Mouse (Mus musculus): ENCODE measurements around the gene Zdhhc18. TPM values are rescaled to one million over a fixed set of nuclear protein-coding genes. Genes with fewer than 3 reads are reported as not detected.

The Zdhhc18 gene
- polyA plus RNA-seq, 1 experiment from 2014 or later: 1.9 TPM

DNA sequence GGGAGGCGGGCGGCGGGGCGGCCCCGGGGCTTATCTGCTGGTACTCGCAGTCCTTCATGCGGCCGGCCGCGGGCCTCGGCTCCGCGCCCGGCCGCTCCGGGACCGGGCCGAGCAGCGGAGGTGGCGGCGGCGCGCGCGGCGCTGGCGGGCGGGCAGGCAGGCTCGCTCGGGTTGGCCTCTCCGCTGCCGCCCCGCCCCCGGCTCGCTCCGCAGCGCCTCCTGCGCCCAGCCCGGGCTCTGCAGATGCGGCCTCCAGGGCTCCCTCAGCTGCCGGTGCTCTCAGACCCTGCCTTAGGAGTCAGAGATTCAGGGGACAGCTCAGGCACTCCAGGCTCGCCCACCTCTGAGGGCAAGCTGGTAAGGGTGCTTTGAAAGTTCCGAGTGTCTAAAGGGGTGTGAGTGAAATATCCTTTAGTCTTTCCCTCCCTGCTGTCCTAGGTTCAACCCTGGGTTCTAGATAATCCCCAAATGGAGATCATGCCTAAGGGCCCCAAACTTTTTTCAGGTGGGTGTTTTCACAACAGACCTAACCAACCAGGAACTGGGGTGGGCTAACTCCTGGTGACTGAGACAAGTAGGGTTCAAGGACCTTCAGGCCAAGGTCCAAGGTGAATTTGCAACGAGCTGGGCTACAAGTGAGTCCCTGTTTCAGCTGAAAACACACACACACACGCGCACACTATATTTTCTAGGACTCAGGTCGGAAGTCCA lies 16.5 kb downstream of the Zdhhc18 start:
- peaks cover 34% of the 10 kb centered on the region for H3K4me1 ChIP-seq (replicated peaks)
- peak overlapping the region; percentile 90 for H3K4me3 ChIP-seq
- H3K27me3 ChIP-seq (ENCODE audit: insufficient read depth, poor library complexity, severe bottlenecking): no peaks in the 10 kb centered on the region
- DNase-seq (ENCODE audit: low spot score): peak; percentile 86
- no peaks in the 10 kb centered on the region for H3K9me3 ChIP-seq
- H3K36me3 ChIP-seq: no peaks in the 10 kb centered on the region
- peak overlapping the region; percentile 90 for H3K27ac ChIP-seq
- WGBS: 8% methylated on average over 47 of the region's 47 CpGs

DNA sequence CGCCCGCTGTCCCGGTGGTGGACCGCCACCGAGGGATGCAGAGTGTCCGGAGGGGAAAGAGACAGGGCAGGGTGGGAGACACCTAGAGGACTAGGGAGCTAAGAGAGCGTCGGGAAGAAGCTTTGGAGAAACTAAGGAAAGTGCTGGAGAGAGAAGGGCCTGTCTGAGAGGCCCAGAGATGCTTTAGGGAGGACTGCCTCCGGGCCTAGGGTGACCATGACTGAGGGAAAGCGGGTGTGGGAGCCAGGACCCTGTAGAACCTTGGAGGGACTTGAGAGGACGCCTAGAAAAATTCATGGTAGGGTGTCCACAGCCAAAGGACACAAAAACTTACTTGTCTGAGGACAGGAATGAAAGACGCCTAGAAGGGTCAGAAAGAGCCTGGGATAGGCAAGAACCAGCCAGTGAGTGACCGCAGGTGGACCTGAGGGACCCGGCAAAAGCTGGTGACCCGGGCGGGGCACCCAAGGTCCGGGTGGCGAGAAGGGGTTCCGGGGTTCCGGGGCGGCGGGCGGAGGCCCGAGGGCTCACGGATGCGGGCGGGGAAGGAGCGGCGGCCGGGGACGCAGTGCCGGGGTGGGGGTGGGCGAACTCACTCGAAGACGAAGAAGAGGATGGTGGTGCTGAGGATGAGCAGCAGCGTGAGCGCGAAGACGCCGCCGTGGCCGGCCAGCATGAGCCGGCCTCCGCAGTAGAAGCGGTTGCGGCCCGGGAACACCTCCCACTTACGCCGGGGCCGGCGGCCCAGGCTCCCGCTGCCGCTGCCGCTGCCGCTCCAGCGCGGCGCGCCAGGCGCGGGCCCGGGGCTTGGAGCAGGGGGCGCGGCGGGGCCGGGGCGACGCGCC lies 17.2 kb downstream of the Zdhhc18 start:
- no peaks in the 10 kb centered on the region for H3K27me3 ChIP-seq (ENCODE audit: insufficient read depth, poor library complexity, severe bottlenecking)
- peak overlapping the region; percentile 90 for H3K4me3 ChIP-seq
- H3K9me3 ChIP-seq: no peaks in the 10 kb centered on the region
- no peaks in the 10 kb centered on the region for H3K36me3 ChIP-seq
- WGBS: 4% methylated on average over 64 of the region's 69 CpGs
- peak; percentile 10 for DNase-seq (ENCODE audit: low spot score)
- peaks cover 34% of the 10 kb centered on the region for H3K4me1 ChIP-seq (replicated peaks)
- H3K27ac ChIP-seq: peak overlapping the region; percentile 90

DNA sequence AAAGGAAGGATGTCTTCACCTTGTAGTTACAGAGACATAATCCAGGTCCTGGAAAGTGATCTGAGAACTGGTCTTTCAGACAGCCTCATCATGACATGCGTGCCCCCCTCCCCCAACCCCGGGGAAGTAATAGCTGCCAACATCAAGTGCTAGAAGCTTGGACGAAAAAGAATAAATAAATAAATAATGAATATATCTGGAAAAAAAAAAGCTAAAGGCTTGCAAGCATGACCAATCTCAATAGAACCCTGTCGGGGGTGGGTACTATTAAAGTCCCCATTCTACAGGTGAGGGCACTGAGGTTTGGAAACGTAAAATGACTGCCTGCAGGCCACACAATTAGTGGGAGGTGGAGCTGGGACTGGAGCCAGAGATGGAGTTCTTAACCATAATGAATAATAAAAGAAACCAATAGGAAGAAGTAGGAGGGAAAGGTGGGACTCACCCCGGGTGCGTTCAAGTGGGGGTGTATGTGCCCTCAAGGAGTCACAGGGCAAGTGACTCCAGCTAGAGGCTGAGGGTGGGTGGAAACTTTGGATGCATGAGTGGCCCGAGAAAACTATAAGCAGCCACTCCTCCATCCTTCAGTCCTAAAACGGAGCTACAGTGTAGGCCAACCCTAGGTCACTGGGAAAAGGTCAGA lies 18.1 kb downstream of the Zdhhc18 start:
- Histone ChIP-seq H3K36me3 (peaks cover 3% of the 10 kb centered on the region), H3K9me3 (no peaks in the 10 kb centered on the region), H3K4me1 (replicated peaks) (peaks cover 36% of the 10 kb centered on the region), H3K27ac (peak overlapping the region; percentile 90), H3K27me3 (ENCODE audit: insufficient read depth, poor library complexity, severe bottlenecking) (no peaks in the 10 kb centered on the region), H3K4me3 (peak overlapping the region; percentile 90)
- WGBS: 44% methylated on average over 9 of the region's 9 CpGs
- no peak for DNase-seq (ENCODE audit: low spot score)

DNA sequence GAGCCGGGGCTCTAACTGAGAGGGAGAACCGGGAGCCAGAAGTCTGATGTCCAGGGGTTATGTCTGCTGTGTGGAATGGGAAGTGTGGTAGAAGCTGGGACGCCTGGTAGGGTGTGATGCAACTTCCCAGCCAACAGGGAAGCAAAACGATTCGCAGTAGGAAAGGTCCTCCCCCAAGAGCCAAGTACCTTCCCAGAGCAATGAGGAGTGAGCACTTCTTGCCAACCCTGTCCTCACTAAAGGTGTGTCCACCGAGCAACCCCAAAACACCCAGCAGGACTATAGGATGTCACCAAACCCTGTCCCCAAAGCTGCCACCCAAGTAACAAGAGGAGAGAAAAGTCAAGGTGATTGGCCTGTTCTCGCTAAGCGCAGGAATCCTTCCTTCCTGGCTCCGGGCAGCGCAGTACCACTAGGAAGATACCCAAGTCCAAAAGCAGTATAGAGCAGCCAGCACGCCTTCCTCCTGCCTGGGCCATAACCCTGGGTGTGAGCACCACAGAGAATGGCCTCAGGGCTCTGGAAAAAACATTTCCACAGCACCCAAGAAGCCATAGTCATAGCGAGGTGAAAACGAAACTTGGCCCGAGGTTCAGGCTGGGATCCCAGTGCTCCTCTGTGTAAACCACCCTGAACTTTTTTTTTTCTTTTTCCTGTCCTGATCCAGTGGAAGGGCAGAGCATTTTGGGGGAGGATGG lies 18.7 kb downstream of the Zdhhc18 start:
- Histone ChIP-seq H3K27me3 (ENCODE audit: insufficient read depth, poor library complexity, severe bottlenecking) (no peaks in the 10 kb centered on the region), H3K36me3 (peaks cover 10% of the 10 kb centered on the region), H3K4me1 (replicated peaks) (peaks cover 42% of the 10 kb centered on the region), H3K9me3 (no peaks in the 10 kb centered on the region), H3K27ac (no peak overlapping the region), H3K4me3 (0 out of 2 replicates have a peak overlapping the region, but pooled peaks have one; percentile 90)
- no peak for DNase-seq (ENCODE audit: low spot score)
- WGBS: 85% methylated on average over 14 of the region's 14 CpGs

DNA sequence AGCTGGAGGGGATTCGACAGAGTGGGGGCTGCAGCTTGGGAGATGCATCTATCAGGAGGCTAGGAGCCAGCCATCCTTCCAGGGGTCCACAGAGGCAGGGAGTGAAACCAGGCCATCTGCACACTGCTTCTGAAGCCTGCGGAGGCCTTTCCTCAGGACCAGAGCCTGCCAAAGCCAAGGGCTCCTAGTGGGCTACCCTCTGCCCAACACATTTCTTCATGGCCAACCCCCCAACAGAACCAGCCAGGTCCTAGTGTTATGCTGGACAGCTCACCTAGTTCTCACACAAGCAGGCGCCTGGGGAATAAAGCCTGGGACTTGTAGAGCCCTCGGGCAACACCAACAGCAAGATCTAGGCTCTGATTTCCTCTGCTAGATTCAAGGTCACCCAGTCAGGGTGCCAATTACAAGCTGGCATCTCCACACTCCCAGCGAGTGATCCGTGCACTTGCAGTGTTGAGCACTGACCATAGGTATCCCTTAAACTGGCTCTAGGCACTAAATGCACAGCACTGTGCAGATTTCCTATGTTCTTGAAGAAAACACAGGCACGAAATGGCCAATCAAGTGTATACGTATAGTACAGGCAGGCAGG lies 19.5 kb downstream of the Zdhhc18 start:
- H3K27ac ChIP-seq: no peak overlapping the region
- WGBS: 91% methylated on average over 8 of the region's 8 CpGs
- H3K4me3 ChIP-seq: no peak overlapping the region
- H3K4me1 ChIP-seq (replicated peaks): peaks cover 50% of the 10 kb centered on the region
- DNase-seq (ENCODE audit: low spot score): no peak
- no peaks in the 10 kb centered on the region for H3K9me3 ChIP-seq
- no peaks in the 10 kb centered on the region for H3K27me3 ChIP-seq (ENCODE audit: insufficient read depth, poor library complexity, severe bottlenecking)
- peaks cover 18% of the 10 kb centered on the region for H3K36me3 ChIP-seq

DNA sequence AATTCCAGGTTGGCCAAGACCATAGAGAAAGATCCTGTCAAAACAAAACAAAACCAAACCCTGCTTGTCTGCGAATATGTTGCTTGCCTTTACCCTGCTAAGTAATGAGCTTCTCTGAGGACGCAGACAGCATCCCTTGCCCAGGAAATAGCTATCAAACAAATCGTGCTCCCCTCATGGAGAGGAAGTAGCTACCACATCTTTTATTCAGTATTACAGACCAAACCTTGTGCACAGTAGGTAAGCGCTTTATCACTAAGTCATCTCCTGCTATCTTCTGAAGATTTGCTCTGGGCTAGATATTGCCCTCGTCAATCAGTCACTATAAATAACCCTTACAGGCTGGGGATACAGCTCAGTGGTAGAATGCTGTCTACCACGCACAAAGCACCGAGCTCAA lies 20.8 kb downstream of the Zdhhc18 start:
- H3K36me3 ChIP-seq: peaks cover 29% of the 10 kb centered on the region
- no peaks in the 10 kb centered on the region for H3K9me3 ChIP-seq
- DNase-seq (ENCODE audit: low spot score): no peak
- H3K27me3 ChIP-seq (ENCODE audit: insufficient read depth, poor library complexity, severe bottlenecking): no peaks in the 10 kb centered on the region
- H3K27ac ChIP-seq: no peak overlapping the region
- 90% methylated on average over 7 of the region's 7 CpGs for WGBS
- H3K4me3 ChIP-seq: no peak overlapping the region
- H3K4me1 ChIP-seq (replicated peaks): peaks cover 53% of the 10 kb centered on the region

DNA sequence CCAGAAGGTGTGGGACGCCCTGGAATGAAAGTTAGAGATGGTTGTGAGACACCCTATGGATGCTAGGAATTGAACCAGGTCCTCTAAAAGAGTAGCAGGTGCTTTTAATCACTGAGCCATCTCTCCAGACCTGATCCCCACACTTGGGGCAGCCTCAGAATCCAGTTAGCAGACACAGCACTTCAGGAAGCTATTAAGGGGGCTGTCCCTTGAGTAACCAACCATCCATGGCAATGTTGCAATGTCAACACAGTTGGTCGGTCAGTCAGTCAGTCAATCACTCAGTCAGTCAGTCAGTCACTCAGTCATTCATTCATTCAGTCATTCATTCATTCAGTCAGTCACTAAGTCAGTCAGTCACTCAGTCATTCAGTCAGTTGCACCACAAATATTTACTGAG lies 21.4 kb downstream of the Zdhhc18 start:
- H3K4me1 ChIP-seq (replicated peaks): peaks cover 50% of the 10 kb centered on the region
- DNase-seq (ENCODE audit: low spot score): no peak
- H3K27ac ChIP-seq: no peak overlapping the region
- 78% methylated on average over 2 of the region's 2 CpGs for WGBS
- no peaks in the 10 kb centered on the region for H3K9me3 ChIP-seq
- no peaks in the 10 kb centered on the region for H3K27me3 ChIP-seq (ENCODE audit: insufficient read depth, poor library complexity, severe bottlenecking)
- H3K36me3 ChIP-seq: peaks cover 35% of the 10 kb centered on the region
- no peak overlapping the region for H3K4me3 ChIP-seq

DNA sequence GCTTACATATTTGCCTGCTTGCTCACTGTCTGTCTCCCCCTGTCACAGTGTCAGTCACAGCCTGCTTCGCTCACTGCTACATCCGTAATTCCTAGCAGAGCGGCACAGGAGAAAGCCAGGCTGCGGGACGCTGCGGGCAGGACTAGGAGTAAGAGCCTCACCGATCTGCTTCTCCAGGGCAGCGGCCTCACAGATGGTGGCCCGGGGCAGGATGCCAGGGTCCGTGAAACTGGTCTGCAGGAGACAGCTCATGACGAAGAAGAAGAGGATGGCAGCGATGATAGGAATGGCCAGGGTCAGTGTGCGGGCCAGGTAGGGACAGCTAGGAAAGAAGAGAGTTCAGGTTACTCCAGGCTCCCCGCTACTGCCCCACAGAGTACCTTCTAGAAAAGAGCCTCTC lies 22.9 kb downstream of the Zdhhc18 start:
- WGBS: 93% methylated on average over 14 of the region's 14 CpGs
- DNase-seq (ENCODE audit: low spot score): no peak
- H3K27me3 ChIP-seq (ENCODE audit: insufficient read depth, poor library complexity, severe bottlenecking): no peaks in the 10 kb centered on the region
- no peaks in the 10 kb centered on the region for H3K9me3 ChIP-seq
- peaks cover 38% of the 10 kb centered on the region for H3K4me1 ChIP-seq (replicated peaks)
- peaks cover 36% of the 10 kb centered on the region for H3K36me3 ChIP-seq
- no peak overlapping the region for H3K4me3 ChIP-seq
- H3K27ac ChIP-seq: peak overlapping the region; percentile 25; the same call in 1 of the 2 replicates

DNA sequence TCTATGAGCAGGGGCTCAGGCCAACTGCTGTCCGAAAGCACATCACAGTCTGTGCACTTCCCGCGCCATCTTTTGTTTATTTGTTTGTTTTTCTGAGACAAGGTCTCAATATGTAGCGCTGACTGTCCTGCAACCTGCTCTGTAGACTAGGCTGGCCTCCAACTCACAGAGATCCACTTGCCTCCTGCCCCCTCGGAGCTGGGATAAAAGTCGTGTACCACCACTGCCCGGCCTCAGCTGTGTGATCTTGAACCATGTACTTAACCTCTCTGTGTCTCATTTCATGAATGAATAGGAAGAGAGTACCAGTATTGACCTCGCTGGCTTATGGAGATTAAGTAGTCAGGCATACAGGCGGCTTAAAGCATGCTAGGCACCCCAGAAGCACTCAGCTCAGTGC lies 23.3 kb downstream of the Zdhhc18 start:
- Histone ChIP-seq H3K4me1 (replicated peaks) (peaks cover 34% of the 10 kb centered on the region), H3K27ac (0 out of 2 replicates have a peak overlapping the region, but pooled peaks have one; percentile 25), H3K4me3 (no peak overlapping the region), H3K9me3 (no peaks in the 10 kb centered on the region), H3K27me3 (ENCODE audit: insufficient read depth, poor library complexity, severe bottlenecking) (no peaks in the 10 kb centered on the region), H3K36me3 (peaks cover 36% of the 10 kb centered on the region)
- no peak for DNase-seq (ENCODE audit: low spot score)
- 87% methylated on average over 9 of the region's 9 CpGs for WGBS

DNA sequence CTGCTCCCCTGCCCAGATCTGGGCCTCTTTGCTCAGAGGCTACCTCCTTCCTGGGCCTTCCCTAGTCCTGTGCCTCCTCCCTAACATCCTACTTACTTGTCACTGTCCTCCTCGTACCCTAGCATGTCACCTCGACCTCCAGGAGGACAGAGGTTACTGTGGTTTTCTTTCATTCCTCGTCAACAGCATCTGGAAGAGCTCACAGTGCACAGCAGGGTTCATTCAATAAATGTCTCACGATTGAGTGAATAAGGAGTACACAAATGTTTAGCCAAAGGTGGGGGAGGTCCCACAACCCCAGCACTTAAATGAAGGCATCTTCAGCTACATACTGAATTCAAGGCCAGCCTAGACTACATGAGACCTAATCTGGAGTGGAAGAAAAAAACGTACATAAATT lies 23.7 kb downstream of the Zdhhc18 start:
- DNase-seq (ENCODE audit: low spot score): no peak
- 40% methylated on average over 5 of the region's 5 CpGs for WGBS
- peak overlapping the region; percentile 75 for H3K27ac ChIP-seq
- H3K4me3 ChIP-seq: no peak overlapping the region
- H3K9me3 ChIP-seq: no peaks in the 10 kb centered on the region
- no peaks in the 10 kb centered on the region for H3K27me3 ChIP-seq (ENCODE audit: insufficient read depth, poor library complexity, severe bottlenecking)
- peaks cover 30% of the 10 kb centered on the region for H3K4me1 ChIP-seq (replicated peaks)
- peaks cover 38% of the 10 kb centered on the region for H3K36me3 ChIP-seq

DNA sequence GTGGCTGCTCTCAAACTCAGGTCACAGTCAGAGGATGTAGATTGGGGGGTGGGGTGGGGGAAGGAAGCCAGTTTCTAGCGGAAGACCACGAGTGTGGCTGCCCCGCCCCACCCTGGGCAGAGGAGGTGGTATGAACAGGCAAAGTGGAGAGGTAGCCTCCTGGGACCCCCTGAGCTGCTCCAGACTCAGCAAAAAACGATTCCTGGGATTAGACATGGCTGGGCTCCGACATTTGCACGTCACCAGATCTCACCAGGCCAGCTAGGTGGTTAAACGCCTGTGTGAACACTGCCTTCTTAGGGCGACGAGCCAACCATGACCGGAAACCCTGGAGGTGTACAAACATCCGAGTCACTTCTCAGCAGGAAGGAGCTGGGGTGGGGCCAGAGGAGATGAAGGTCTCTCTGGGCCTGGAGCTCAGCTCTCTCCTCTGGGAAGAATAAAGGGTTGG lies 24.3 kb downstream of the Zdhhc18 start:
- Histone ChIP-seq H3K36me3 (peaks cover 44% of the 10 kb centered on the region), H3K27me3 (ENCODE audit: insufficient read depth, poor library complexity, severe bottlenecking) (no peaks in the 10 kb centered on the region), H3K4me3 (no peak overlapping the region), H3K9me3 (no peaks in the 10 kb centered on the region), H3K4me1 (replicated peaks) (peaks cover 24% of the 10 kb centered on the region), H3K27ac (peak overlapping the region; percentile 75; the same call in 1 of the 2 replicates)
- DNase-seq (ENCODE audit: low spot score): no peak
- WGBS: 52% methylated on average over 11 of the region's 11 CpGs

DNA sequence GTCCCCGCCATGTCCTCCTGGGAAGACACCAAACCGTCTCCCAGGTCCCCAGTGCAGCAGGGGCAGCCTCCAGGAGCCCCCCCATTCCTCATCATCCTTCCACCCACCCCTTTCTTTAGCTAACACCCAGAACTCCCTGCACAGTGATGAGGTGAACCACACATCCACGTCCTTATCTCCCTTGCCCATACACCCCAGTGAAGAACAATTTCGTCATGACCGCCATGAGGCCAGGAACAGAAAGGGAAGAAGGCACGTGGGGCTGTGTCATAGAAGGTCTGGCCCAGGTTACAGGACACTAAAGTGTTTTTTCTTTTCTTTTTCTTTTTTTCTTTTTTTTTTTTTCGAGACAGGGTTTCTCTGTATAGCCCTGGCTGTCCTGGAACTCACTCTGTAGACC lies 25.1 kb downstream of the Zdhhc18 start:
- H3K27me3 ChIP-seq (ENCODE audit: insufficient read depth, poor library complexity, severe bottlenecking): no peaks in the 10 kb centered on the region
- H3K27ac ChIP-seq: no peak overlapping the region
- peaks cover 20% of the 10 kb centered on the region for H3K4me1 ChIP-seq (replicated peaks)
- no peak for DNase-seq (ENCODE audit: low spot score)
- H3K36me3 ChIP-seq: peaks cover 52% of the 10 kb centered on the region
- H3K4me3 ChIP-seq: no peak overlapping the region
- WGBS: 94% methylated on average over 7 of the region's 7 CpGs
- no peaks in the 10 kb centered on the region for H3K9me3 ChIP-seq
